Mouse (Mus musculus): Measurements from ENCODE around the gene Psmd9.

Gene Psmd9

DNA sequence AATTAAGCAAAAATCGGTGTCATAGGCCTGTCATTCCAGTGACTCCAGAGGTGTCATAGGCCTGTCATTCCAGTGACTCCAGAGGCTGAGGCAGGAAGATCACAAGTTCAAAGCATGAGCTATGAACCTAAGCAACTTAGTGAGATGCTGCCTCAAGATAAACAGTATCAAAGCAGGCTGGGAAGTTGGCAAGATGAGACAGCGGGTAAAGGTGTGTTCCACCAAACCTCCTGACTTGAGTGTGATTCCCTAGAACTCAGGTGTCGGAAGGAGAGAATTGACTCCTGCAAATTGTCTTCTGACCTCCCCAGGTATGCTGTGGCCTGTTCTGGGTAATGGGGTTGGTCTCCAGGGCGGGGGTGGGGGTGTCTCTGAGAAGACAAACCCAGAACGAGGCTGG lies at the start of gene Psmd9:
Gene Psmd9 (plus strand): TSS at position 130 of the 400 bp plus-strand sequence.
- DNase-seq (ENCODE audit: low spot score), result no peak

GRCm38 (mm10) chr5:123120624-123121215 lies 48.5 kb upstream of the Psmd9 start:
- DNase-seq (ENCODE audit: low spot score), result no peak

GRCm38 (mm10) chr5:123122181-123122580 lies 47.0 kb upstream of the Psmd9 start:
- no peak for DNase-seq (ENCODE audit: low spot score)

DNA sequence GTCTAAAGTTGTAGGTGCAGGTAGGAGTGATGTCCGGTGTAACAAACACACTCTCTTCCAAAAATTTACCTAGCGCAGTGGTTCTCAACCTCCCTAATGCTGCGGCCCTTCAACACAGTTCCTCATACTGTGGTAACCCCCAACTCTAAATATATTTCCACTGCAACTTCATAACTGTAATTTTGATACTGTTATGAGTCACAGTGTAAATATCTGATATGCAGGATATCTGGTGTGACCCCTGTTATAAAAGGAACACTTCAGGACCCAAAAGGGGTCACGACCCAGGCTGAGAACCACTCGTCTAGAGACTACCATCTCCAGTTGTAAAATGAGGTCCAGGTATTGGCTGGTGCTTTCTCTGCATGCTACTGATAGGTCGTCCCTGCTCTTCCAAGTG lies 44.1 kb upstream of the Psmd9 start:
- DNase-seq (ENCODE audit: low spot score), result no peak

- DNase-seq (ENCODE audit: low spot score), result no peak
These were observed 43.4 kb upstream of the Psmd9 start for GRCm38 (mm10) chr5:123125638-123126406.

GRCm38 (mm10) chr5:123127031-123127430 lies 42.2 kb upstream of the Psmd9 start:
- no peak for DNase-seq (ENCODE audit: low spot score)

DNA sequence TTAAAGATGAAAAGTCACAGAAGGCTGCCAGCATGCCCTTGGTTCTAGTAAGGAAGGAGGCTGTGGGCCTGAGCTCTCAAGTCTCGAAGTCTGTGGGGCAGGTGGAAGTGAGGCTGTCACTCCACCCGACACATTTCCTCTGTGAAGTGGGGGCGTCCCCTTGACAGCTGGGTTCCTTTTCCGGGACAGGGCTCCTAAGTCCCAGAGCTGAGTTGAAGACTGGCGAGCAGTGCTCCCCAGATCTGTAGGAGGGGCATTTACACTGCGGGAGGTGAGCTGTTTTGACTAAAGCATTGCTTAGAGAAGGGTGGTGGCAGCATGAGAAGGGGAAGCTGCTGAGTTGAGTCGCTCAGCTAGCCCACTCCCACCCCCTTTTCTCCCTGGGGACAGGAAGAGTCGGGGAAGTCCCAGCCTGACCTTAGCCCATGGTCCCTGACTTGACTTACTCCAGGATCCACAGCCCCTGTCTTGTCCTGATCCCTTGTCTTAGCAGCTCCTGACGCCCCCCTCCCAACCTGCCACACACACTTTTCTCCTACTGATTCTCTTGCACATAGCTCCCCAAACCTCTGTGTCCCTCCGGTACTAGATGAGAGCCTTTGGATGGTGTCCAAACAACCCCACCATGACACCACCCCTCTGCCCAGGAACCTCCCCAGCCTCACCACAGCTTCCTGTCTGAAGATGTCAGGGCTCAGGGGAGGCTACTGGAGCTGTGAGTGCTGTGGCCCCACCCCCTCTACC lies 40.6 kb upstream of the Psmd9 start:
- no peak for DNase-seq (ENCODE audit: low spot score)

- no peak for DNase-seq (ENCODE audit: low spot score)
These were observed 39.9 kb upstream of the Psmd9 start for GRCm38 (mm10) chr5:123129170-123129757.

DNA sequence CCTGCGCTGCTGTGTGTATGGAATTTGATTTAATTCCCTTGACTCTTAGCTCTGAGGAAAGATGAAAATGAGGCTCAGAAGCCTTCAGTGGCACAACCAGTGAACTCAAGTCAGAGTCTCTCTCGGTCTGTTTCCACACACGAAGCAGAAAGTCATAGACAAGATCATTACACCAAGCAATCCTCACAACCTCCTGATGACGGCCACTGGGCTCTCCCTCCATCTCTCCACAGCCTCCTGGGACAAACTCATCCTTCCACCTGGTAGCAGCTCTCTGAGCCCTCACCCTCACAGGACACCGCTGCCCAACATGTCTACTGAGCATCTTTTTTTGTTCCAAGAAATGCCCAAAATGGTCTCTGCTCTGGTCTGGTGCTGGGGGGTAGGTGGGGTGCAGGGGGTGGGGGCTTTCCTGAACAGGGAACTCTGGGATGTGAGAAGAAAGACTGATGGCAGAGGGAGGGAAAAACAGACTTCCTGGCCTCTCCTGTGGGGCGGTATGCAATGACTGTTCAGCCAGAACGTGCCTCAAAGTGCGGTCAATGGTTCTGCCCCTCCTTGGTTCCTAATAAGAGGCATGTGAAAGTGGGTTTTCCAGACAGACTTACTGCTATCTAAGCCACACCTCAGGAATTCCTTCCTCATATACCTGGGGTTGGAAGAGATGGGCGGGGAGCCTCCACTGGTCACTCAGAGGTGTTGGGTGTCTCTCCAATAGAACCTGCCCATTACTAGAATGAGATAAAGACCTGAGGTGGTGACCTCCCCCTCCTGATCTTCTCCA lies 39.0 kb upstream of the Psmd9 start:
- no peak for DNase-seq (ENCODE audit: low spot score)

DNA sequence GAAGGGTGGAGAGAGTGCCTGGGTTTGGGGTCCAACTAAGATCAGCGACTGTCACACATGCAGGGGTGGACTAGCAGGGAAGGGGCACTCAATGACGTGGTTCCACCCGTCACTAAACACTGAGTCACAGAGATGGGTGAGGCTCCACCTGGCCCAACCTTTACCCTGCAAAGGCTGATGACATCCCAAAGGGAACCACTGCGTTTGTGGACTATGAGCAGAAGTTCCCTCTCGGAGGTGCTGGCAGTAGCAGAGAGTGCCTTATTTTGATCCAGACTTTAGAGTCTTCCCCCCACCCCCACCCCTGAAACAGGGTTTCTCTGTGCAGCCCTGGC lies 38.4 kb upstream of the Psmd9 start:
- no peak for DNase-seq (ENCODE audit: low spot score)

GRCm38 (mm10) chr5:123132308-123133071 lies 36.7 kb upstream of the Psmd9 start, which contains the start of gene Rhof:
TSS of gene Rhof (minus strand) at chr5:123132692.
- DNase-seq (ENCODE audit: low spot score), result no peak

DNA sequence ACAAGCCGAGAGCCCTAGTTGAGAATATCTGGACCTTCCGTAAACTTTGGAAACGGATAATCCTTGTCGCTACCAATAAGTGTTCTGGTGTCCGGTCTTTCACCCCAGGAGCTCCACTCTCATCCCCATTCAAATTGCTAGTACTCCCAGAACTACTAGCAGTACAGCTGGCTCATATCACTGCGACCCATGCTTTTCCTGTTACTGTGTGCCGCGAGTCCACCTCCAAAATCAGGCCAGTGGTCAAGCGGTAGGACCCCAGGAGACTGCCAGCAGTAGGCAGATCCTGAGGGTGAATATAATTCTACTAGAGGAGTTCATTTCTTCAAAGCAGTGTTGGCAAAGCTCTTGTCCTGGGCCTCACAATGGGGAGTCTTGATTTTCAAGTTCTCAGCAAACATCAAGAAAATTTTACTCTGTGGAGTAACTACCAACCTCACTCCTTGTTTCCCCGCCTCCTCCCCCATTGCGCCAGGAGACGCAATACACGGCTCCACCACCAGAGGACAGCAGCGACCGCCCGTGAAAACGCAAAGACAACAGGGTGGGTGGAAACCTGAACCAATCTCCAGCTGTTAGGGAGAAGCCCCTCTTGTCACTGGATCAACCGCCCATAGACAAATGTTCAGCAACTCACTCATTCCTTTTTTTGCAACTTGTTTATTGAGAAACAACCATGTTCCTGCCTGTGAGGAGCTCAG lies 36.0 kb upstream of the Psmd9 start:
- DNase-seq (ENCODE audit: low spot score), result no peak

GRCm38 (mm10) chr5:123133784-123134143 lies 35.4 kb upstream of the Psmd9 start:
- no peak for DNase-seq (ENCODE audit: low spot score)

DNA sequence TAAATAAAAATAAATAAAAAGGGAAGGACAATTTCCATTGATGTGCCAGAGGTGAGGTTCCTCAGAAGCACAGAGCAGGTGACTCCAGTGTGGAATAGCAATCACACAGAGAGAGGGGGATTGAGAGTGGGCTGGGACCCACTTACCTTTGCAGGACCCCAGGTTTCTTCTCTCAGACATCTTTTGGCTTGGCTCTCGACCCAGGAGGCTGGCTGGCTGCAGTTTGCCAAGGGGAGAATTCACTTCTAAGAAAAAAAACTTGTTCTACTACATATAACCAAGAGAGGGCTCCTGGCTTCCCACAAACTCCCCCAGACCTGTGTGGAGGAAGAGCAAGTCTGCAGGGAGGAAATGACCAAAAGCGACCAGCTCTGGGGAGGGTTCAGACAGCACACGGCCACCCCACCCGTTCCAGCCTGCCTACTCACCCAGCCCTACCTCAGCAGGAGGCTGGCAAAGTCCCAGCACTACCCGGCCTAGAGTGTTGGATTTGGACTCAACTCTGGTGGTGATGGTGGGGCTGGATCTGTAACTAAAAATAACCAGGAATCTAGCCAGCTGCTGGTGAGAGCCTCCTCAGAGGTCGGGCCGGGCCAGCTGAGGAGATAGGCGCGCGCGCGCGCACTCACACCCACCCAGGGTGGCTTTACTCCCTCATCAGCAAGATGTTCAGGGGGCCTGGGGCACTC lies 34.9 kb upstream of the Psmd9 start:
- no peak for DNase-seq (ENCODE audit: low spot score)

DNA sequence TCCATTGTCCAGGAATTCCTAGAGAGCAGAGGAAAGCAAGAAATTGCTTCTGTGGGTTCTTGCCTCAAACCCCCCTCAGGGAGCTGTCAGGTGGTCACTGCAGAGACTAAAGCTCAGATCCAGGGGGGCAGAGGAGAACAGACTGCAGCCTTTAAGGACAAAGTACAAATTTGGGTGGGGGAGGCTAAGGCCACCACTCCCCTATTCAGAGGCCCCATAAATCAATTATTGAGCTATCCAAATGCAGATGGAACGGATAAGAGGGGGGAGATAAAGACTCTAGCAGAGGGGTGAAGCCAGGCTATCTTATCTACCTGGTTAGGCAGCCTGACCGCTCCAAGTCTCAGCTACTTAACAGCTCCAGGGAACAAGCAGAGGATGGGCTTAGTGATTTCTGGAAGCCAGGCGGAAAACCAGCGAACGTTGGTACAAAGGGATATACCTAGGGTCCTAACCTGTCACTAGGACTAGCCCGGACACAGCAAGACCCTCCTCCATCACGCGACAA lies 34.3 kb upstream of the Psmd9 start:
- no peak for DNase-seq (ENCODE audit: low spot score)

- DNase-seq (ENCODE audit: low spot score), result no peak
These were observed 33.5 kb upstream of the Psmd9 start for GRCm38 (mm10) chr5:123135471-123136360.

- no peak for DNase-seq (ENCODE audit: low spot score)
These were observed 32.7 kb upstream of the Psmd9 start for GRCm38 (mm10) chr5:123136361-123137043.

Data from layer of hippocampus, adult 9-10 months (tissue).